Mouse (Mus musculus) testis, postnatal 14 days (tissue): ENCODE results near the gene L3mbtl4.

Experiments used
- DNase-seq: peaks from one replicate; pipeline ENCODE4 v3.0.0; 2021; ENCODE audit warnings: low spot score

Gene L3mbtl4

DNA sequence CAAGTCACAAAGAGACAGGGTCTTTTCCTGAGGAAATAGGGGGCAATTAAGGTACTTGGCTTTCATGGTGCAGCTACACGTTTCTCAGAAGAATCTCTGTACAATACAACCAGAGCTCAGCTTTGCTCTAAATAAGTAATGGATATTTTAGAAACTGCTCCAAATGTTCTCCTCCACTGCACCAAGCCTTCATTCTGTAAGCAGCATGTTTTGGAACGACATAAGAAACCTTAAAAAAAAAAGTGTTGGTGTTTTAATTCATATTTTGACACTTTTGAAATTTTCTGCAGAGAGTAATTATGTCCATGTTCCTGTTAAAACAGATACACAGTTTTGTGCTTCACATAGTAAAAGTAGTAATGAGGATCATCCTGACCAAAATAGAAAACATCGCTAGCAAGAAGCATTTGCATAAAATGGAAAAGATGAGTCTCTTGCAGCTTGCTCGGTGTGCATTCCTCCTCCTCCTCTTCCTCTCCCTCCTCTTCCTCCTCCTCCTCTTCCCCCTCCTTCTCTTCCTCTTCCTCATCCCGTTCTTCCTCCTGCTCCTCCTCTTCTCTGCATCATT is 369.0 kb downstream of the L3mbtl4 start:
- DNase-seq, result no peak

DNA sequence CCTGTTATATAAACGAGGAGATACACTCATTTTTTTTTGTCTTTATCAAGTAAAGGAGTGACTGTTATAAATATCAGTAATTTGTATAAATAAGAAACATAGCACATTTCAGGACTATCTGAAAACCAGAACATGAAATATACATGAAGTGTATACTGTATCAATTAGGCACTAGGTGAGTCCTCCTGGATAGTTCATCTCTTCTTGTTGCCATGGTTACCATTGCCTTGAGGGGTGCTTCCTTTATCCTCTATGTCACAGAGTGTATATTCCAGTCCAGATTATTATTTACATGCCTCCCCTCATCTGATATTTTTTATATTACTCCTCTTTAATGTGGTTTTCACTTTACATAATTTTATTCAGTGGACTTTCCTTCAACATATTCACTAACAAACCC is 392.9 kb downstream of the L3mbtl4 start:
- DNase-seq, result no peak

DNA sequence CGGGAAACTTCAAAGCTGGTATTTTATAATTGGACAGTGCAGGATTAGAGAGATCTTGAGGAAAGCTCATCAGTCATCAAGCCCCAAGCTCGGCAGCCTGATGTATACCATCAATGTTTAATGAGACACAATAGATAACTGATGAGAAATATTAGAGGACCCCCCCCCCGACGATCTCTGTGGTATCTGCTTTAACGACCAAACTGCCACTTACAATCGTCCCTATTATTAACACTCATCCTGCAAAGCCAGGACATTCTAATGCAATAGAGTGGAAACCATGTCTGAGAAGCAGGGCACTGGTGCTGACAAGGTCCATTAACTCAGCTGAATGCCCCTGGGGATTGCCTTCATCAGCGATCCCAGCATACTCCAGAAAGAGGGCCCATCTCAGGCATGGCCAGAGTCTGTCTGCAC is 398.5 kb downstream of the L3mbtl4 start:
- no peak for DNase-seq

DNA sequence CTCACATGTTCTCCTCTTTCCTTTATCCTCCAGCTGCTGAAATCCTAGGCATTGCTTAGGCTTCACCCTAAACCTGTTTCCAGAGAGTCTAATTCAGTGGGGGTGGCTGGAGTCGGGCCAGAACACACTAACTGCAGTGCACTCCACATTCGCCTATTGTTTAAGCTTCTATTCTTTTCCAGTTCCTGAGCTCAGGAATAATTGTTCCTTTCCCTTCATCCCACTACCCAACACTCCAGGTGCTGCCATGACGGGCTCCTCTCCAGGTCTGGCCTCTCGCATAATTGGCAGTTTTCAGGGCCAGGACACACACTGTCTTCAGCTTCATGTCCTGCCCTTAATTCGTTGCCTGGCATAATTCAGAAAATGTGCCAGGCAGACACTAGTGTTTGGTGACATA is 437.1 kb downstream of the L3mbtl4 start:
- no peak for DNase-seq

DNA sequence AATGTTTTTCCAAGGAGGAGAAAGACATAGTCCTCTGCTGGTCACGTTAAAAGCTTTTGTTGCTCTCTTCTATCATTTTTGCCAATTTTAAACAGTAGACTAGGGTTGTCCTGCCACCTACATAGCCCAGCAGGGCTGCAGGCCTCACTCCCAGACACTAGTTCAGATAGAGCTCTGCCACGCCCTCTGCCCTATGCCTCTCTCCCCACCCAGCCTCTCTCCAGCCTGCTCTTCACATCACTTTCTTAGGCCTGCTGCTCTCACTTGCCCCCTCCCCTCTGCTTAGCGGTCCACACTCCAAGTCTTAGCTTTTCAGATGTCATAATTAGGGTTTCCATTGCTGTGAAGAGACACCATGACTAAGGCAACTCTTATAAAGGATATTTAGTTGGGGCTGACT is 437.8 kb downstream of the L3mbtl4 start:
- DNase-seq, result no peak

DNA sequence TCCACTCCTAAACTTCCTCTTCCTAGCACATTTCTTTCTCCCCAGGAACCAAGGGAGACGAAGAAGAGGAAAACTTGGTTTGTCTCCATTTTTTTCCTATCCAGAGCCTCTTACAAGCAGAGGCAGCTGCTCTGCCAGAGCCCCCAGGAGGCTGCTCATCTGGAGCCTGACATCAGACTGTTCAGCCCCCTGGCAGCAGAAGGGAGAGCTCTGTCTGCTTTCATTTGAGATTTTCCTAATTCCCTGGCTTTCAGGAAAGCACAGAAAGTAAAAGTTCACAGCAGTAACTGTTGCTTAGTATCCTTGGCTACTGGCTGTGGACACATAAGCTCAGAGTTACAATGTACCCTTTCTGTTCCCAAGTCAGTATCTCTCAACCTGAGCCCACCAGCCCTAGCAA is 474.7 kb downstream of the L3mbtl4 start:
- no peak for DNase-seq

DNA sequence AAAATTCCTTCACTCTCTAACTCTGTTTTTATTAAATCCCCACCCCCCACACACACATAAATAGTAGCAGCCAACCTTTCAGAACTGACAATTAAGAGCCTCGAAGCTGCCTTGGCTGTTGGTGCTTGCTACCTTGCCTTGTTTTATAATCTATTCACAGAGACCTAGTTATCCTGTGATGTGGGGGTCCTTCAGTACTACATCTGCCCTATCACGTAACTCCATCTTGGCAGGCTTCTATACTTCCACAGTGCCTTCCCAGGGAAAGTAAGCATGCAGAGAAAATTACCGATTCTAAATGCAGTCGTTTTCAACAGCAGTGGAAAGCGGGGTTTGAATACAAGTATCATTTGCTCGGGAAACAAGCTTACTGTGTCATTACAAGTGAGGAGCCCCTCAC is 476.9 kb downstream of the L3mbtl4 start:
- no peak for DNase-seq

DNA sequence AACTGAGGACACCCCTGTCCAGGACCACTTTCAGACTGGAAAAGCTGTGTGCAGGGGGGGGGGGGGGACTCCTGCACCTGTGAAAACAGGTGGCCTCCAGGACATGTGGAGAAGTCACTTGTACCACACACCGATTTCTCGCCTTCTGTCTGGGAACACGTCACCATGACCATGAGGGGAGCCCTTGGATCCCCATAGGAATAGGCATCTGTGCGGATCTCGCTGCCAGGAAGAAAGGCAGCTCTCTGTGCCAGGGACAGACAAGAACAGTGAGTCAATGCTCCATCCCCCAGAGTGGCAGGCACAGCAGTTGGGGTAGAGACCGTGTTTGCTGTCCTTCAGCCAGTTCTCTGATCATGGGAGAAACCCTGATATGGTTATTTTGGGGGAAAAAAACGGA is 479.5 kb downstream of the L3mbtl4 start:
- DNase-seq, result no peak

DNA sequence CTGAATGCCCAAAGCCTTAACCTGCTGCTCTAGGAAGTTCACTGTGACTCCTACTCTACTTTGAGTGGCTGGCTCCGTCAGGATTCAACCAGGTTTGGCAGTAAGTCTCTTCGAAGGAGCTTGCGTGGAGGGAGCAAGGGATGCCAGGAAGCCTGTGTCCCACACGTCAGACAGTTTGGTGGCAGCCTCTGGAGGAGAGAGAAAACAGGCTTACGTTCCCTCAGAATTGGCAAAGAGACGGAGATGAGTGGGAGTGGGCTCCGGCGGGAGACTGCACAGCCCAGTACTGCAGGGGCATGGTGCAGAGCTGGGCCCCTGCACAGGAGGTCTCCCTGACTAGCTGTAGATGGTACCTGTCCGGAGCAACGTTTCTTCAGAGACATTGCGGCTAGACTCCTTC is 481.2 kb downstream of the L3mbtl4 start:
- no peak for DNase-seq

DNA sequence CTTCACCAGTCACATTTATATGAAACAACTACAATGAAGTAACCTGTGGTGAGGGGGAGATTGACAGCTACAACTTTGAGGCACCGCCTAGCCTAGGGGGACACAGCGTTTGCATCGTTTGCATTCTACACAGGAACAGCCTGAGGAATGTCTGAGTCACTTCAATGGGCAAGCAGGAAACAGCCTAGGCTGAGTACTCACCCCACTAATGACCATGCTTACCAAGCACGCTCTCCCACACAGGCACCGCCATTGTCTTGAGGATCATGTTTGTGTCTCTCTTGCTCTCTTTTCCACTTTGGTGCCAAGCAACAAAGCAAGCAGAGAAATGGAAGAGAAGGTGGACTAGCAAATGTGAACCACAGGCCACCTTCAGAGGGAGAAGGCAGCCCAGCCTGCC is 484.8 kb downstream of the L3mbtl4 start:
- DNase-seq, result no peak

DNA sequence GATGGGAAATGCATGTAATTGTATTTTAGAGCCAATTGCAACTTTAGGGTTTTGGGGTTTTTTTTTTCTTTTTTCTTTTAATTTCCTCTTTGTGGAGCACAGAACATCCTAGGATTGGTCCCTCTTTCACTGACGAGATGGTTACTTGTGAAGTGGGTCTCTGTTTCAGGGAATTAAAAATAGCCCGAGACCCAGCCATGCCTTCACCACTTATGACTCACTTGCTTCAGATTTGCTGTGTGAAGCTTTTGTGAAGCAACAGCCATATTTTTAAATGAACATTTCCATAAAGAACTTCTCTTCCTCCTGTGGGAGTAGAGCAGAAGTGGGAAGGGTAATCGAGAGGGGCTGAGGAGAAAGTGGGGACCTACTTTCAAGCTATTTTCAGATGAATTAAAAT is 485.3 kb downstream of the L3mbtl4 start:
- DNase-seq, result no peak

DNA sequence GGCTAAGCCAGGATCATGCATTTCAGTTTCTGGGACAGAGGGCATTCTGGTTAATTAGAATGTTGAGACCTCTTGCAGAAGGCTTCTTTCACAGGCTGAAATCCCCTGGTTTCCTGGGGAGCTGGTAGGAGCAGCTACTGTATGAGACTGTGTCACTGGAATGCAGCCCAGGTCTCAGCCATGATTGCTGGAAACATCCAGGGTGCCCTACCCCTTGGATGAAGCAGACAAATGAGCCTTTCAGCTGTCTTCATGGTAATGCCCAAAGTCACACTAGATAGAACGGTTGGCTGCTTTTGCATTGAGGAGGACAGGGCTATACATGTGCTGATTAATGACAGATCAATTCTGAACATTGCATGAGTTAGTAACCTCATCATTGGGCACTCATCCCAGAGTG is 486.4 kb downstream of the L3mbtl4 start:
- DNase-seq, result no peak

DNA sequence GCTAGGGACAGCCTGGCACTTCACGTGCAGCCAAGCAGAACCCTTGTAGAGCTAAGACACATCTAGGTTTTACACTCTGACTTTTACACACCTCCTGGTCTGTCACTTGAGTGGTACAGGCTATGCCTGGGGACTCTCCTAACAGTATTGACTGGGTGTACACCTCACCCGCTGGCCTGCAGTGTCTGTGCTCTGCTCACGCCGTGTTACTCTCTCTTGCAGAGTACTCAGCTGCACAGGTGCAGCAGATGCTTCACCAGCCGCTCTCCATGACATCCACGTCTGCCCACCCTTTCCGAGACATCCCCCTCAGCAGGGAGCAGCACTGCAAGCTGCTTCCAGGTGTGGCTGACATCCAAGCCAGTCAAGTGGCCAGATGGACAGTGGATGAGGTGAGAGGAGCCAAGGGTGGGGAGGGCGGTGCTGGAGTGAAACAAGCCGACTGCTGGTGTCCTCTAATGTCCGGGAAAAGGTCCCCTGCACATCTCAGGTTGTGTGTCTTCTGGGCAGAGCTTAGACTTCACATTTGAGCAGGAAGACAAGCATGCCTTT is 490.8 kb downstream of the L3mbtl4 start:
- no peak for DNase-seq

DNA sequence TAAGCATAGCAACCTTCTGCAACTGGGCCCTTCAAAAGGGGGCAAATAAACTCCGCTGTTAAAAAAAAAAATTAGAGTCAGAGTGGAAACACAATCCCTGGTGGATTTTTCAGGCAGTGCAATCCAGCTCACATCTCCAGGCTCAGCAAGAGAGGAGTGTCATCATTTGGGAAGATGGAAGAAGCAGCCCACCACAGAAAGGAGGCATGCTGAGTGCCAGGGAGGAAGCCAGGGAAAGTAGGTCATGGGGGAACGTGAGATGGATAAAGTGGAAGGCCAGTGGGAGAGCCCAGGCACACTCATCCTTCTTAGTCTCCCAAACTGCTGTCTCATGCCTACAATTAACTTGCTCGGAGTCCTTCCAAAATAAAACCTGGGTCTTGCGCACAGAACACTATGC is 496.0 kb downstream of the L3mbtl4 start:
- no peak for DNase-seq

DNA sequence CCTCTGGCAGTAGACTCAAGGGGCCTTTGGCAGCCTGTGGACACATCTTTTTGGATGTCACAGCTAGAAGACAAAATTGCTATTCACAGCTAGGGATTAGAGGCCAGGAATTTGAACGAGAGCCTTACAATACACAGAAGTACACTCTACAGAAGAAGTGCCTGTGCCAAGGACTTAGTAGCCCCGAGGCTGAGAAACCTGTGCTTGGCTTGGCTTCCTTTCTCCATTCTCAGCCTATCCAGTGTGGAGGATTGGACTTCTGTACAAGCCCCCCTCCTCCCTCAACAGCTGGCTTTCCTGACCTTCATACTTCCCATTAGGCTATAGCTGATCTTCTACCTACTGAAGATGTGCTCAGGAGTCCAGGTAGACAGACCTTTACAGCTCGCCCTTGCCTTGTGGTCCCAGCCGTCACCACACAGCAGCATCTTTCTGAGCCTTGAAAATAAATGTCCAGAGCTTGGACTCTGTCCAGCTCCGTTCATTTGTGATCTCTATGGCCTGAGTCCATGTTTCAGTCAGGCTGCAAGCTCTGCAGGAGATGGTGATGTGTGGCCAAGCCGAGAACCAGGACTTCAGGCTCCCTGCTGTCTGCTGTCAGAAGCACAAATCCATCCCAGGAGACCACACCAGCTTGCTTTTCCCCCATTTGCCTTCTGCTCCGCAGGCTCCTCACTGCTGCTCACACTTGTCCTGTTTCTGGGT is 497.6 kb downstream of the L3mbtl4 start:
- DNase-seq, result no peak

DNA sequence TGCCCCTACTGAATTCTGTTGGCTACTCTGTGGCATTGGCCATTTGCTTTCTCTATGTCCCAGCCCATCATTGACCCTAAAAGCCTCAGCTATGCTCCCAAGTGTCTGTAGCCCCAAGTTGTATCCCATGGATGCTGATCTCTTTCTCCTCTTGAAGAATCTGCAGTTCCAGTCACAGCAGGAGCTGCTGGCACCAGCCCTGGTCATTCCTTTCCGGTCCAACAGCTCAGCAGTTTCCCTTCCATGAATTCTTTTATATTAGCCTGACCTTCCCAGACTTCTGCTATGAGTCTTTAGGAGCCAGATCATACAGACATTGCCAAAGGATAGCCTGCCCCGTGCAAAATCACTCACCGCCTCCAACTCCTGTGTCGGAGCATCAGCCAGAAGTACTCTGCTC is 520.1 kb downstream of the L3mbtl4 start:
- DNase-seq, result no peak

DNA sequence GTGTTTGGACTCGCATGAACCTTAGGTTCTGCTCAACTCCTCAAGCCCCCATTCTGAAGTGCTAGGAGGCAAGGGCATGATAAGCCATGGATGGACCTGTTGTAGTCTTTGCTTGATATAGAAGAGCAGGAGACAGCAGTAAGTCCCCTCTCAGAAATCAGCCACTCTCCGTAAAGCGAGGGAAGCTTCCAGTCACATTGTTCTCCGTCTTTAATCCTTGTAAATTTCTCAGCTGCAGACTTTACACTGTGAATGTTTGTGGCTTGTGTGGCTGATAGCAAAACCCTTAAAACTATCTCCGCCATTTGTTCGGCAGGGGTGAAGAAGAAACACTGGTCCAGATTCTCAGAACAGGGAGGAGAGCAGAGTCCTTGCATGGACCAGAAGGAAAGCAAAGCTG is 552.7 kb downstream of the L3mbtl4 start, which contains the start of gene Tmem200c:
TSS of gene Tmem200c (plus strand) at position 301 of the 400 bp plus-strand sequence.
- no peak for DNase-seq
